Mouse (Mus musculus): ENCODE results near the gene Ddx18. TPM values are rescaled to one million over a fixed set of nuclear protein-coding genes. Genes with fewer than 3 reads are reported as not detected.

Gene Ddx18
- polyA plus RNA-seq, 1 experiment from 2014 or later = 58.7 TPM

- H3K9ac ChIP-seq = no peak overlapping the region
- WGBS = 70% methylated on average over 1 of the region's 1 CpGs
Observed at GRCm38 (mm10) chr1:121518609-121519008, 49.2 kb downstream of the Ddx18 start.

GRCm38 (mm10) chr1:121511966-121512365 lies 55.8 kb downstream of the Ddx18 start:
- no peaks in the 10 kb centered on the region for H3K9me3 ChIP-seq
- 78% methylated on average over 2 of the region's 2 CpGs for WGBS
- no peaks in the 10 kb centered on the region for H3K36me3 ChIP-seq
- no peak overlapping the region for H3K4me2 ChIP-seq
- no peak overlapping the region for H3K27ac ChIP-seq
- no peak overlapping the region for H3K4me3 ChIP-seq (replicated peaks)
- H3K4me1 ChIP-seq = no peaks in the 10 kb centered on the region
- no peaks in the 10 kb centered on the region for H3K27me3 ChIP-seq (replicated peaks)
- ATAC-seq (ENCODE audit: insufficient read depth, low FRiP score, low read depth) = no peak
- H3K9ac ChIP-seq = no peak overlapping the region

More at GRCm38 (mm10) chr1:121518609-121519008, 49.2 kb downstream of the Ddx18 start:
- H3K9me3 ChIP-seq = no peaks in the 10 kb centered on the region
- no peaks in the 10 kb centered on the region for H3K27me3 ChIP-seq (replicated peaks)
- no peak overlapping the region for H3K27ac ChIP-seq
- H3K4me3 ChIP-seq (replicated peaks) = no peak overlapping the region
- no peak overlapping the region for H3K4me2 ChIP-seq
- no peaks in the 10 kb centered on the region for H3K36me3 ChIP-seq
- H3K4me1 ChIP-seq = no peaks in the 10 kb centered on the region
- ATAC-seq (ENCODE audit: insufficient read depth, low FRiP score, low read depth) = no peak

GRCm38 (mm10) chr1:121511186-121511585 lies 56.6 kb downstream of the Ddx18 start:
- Histone ChIP-seq H3K9ac (no peak overlapping the region), H3K27ac (no peak overlapping the region), H3K4me1 (no peaks in the 10 kb centered on the region), H3K4me2 (no peak overlapping the region), H3K36me3 (no peaks in the 10 kb centered on the region), H3K4me3 (replicated peaks) (no peak overlapping the region), H3K9me3 (no peaks in the 10 kb centered on the region), H3K27me3 (replicated peaks) (no peaks in the 10 kb centered on the region)
- no peak for ATAC-seq (ENCODE audit: insufficient read depth, low FRiP score, low read depth)
- 32% methylated on average over 2 of the region's 2 CpGs for WGBS

GRCm38 (mm10) chr1:121510420-121511140 lies 57.2 kb downstream of the Ddx18 start:
- Histone ChIP-seq H3K36me3 (no peaks in the 10 kb centered on the region), H3K4me1 (no peaks in the 10 kb centered on the region), H3K4me3 (replicated peaks) (no peak overlapping the region), H3K9ac (no peak overlapping the region), H3K9me3 (no peaks in the 10 kb centered on the region), H3K27me3 (replicated peaks) (no peaks in the 10 kb centered on the region), H3K27ac (no peak overlapping the region), H3K4me2 (no peak overlapping the region)
- ATAC-seq (ENCODE audit: insufficient read depth, low FRiP score, low read depth) = no peak
- 85% methylated on average over 19 of the region's 19 CpGs for WGBS

- H3K4me1 ChIP-seq = no peaks in the 10 kb centered on the region
- 93% methylated on average over 2 of the region's 2 CpGs for WGBS
- no peak for ATAC-seq (ENCODE audit: insufficient read depth, low FRiP score, low read depth)
- 0 out of 2 replicates have a peak, but pooled peaks cover 4% of the 10 kb centered on the region for H3K36me3 ChIP-seq
- no peak overlapping the region for H3K27ac ChIP-seq
- H3K27me3 ChIP-seq (replicated peaks) = no peaks in the 10 kb centered on the region
- no peak overlapping the region for H3K4me2 ChIP-seq
- no peak overlapping the region for H3K4me3 ChIP-seq (replicated peaks)
- H3K9me3 ChIP-seq = no peaks in the 10 kb centered on the region
- H3K9ac ChIP-seq = no peak overlapping the region
Observed at GRCm38 (mm10) chr1:121508729-121509128, 59.1 kb downstream of the Ddx18 start.

Other genes with a start within 250 kb of the Ddx18 start
- gene Insig2, start 235.4 kb downstream of the Ddx18 start, polyA plus RNA-seq (2015; fragmentation: Nextera tagmentation; extraction: Ambion mirVana) = 31.3 and 33.4 TPM in 2 replicates
- 9.9 and 12.8 TPM in 2 replicates for gene Ccdc93, start 136.9 kb downstream of the Ddx18 start, polyA plus RNA-seq (2015; fragmentation: Nextera tagmentation; extraction: Ambion mirVana)
- gene Htr5b, start 39.5 kb downstream of the Ddx18 start, polyA plus RNA-seq (2015; fragmentation: Nextera tagmentation; extraction: Ambion mirVana) = 0.32 and 0.48 TPM in 2 replicates

All from stomach, embryonic 15.5 days (tissue).